Mouse (Mus musculus) neural tube, embryonic 11.5 days (tissue): ENCODE data around the gene Mtus2. TPM values are rescaled to one million over a fixed set of nuclear protein-coding genes. Genes with fewer than 3 reads are reported as not detected.

Experiments
- ATAC-seq: fragments of 200-750 bp; cut with Nextera tagmentation; 2 replicates; pipeline ENCODE4 v1.8.0; 2017; ENCODE audit warnings: moderate number of reproducible peaks, mild to moderate bottlenecking, moderate TSS enrichment, moderate library complexity; ENCODE audit not compliant: insufficient read depth, low FRiP score, low TSS enrichment
- DNase-seq: peaks from one replicate; pipeline ENCODE4 v3.0.0-alpha.2; 2015; ENCODE audit warnings: low spot score
- H3K27ac ChIP-seq: fragments of 300-500 bp; sonication (generic); 2 replicates; pipeline ENCODE4 v1.5.1; 2014; ENCODE audit warnings: low read depth, mild to moderate bottlenecking, low read length
- H3K27me3 ChIP-seq: fragments of 300-500 bp; sonication (generic); 2 replicates; pipeline ENCODE4 v1.6.1; 2014; ENCODE audit warnings: mild to moderate bottlenecking, low read length, mixed read lengths; ENCODE audit not compliant: control insufficient read depth, insufficient read depth
- H3K36me3 ChIP-seq: fragments of 300-500 bp; sonication (generic); 2 replicates; pipeline ENCODE4 v1.6.1; 2014; ENCODE audit warnings: mild to moderate bottlenecking, low read length, moderate library complexity, mixed read lengths; ENCODE audit not compliant: control insufficient read depth, insufficient read depth
- H3K4me1 ChIP-seq: fragments of 300-500 bp; sonication (generic); 2 replicates; pipeline ENCODE4 v1.6.1; 2014; ENCODE audit warnings: low read length, mixed read lengths; ENCODE audit not compliant: control insufficient read depth, insufficient read depth
- H3K4me2 ChIP-seq: fragments of 300-500 bp; sonication (generic); 2 replicates; pipeline ENCODE4 v1.6.1; 2014; ENCODE audit warnings: low read depth, mild to moderate bottlenecking, moderate library complexity
- H3K4me3 ChIP-seq: fragments of 300-500 bp; sonication (generic); 2 replicates; pipeline ENCODE4 v1.5.1; 2014; ENCODE audit warnings: low read depth, low read length
- H3K9ac ChIP-seq: fragments of 300-500 bp; sonication (generic); 2 replicates; pipeline ENCODE4 v1.6.1; 2014; ENCODE audit warnings: mild to moderate bottlenecking, low read length
- H3K9me3 ChIP-seq: fragments of 300-500 bp; sonication (generic); 2 replicates; pipeline ENCODE4 v1.6.1; 2016; ENCODE audit warnings: low read length; ENCODE audit not compliant: control insufficient read depth
- WGBS: fragments of 180-500 bp; shearing (Covaris S2); extraction: QIAGEN DNeasy Blood & Tissue Kit; methylation state at CpG from one replicate; pipeline ENCODE4 v1.1.7; 2014; 5-methylcytosine and 5-hydroxymethylcytosine counted together
- polyA plus RNA-seq: library from polyadenylated mRNA; unstranded; fragments of >200 nt; fragmentation: Nextera tagmentation; extraction: Ambion mirVana; gene quantifications from 2 replicates; pipeline ENCODE4 v1.2.1, GENCODE M21; 2014

Gene Mtus2
- polyA plus RNA-seq, 1 experiment from 2014 or later, result 27.5 TPM

GRCm38 (mm10) chr5:148264819-148265707 is 307.9 kb downstream of the Mtus2 start:
- H3K4me1 ChIP-seq, result no peaks in the 10 kb centered on the region
- no peaks in the 10 kb centered on the region for H3K36me3 ChIP-seq
- DNase-seq (peak; percentile 68), ATAC-seq (peak; percentile 58)
- peak overlapping the region; percentile 45 for H3K4me3 ChIP-seq
- no peaks in the 10 kb centered on the region for H3K9me3 ChIP-seq
- peak overlapping the region; percentile 49 for H3K9ac ChIP-seq
- H3K27ac ChIP-seq, result no peak overlapping the region
- peak overlapping the region; percentile 59 for H3K4me2 ChIP-seq
- 0 out of 2 replicates have a peak, but pooled peaks cover 2% of the 10 kb centered on the region for H3K27me3 ChIP-seq
- WGBS, result under 1% methylated on average over 32 of the region's 32 CpGs

GRCm38 (mm10) chr5:148266841-148267240 is 309.7 kb downstream of the Mtus2 start:
- Histone ChIP-seq H3K4me1 (no peaks in the 10 kb centered on the region), H3K27me3 (0 out of 2 replicates have a peak, but pooled peaks cover 2% of the 10 kb centered on the region), H3K36me3 (no peaks in the 10 kb centered on the region), H3K27ac (no peak overlapping the region), H3K9me3 (no peaks in the 10 kb centered on the region), H3K4me2 (no peak overlapping the region), H3K9ac (no peak overlapping the region), H3K4me3 (no peak overlapping the region)
- WGBS, result 74% methylated on average over 2 of the region's 2 CpGs
- DNase-seq (no peak), ATAC-seq (no peak)

- 68% methylated on average over 4 of the region's 4 CpGs for WGBS
- DNase-seq (no peak), ATAC-seq (no peak)
- H3K4me2 ChIP-seq, result no peak overlapping the region
- H3K4me1 ChIP-seq, result no peaks in the 10 kb centered on the region
- no peak overlapping the region for H3K9ac ChIP-seq
- H3K27me3 ChIP-seq, result 0 out of 2 replicates have a peak, but pooled peaks cover 2% of the 10 kb centered on the region
- H3K4me3 ChIP-seq, result no peak overlapping the region
- no peak overlapping the region for H3K27ac ChIP-seq
- H3K9me3 ChIP-seq, result no peaks in the 10 kb centered on the region
- no peaks in the 10 kb centered on the region for H3K36me3 ChIP-seq
These were observed 310.3 kb downstream of the Mtus2 start for GRCm38 (mm10) chr5:148267446-148267845.

GRCm38 (mm10) chr5:148272065-148272464 is 314.9 kb downstream of the Mtus2 start:
- no peak for ATAC-seq
- Histone ChIP-seq H3K4me1 (no peaks in the 10 kb centered on the region), H3K9ac (no peak overlapping the region), H3K4me2 (no peak overlapping the region), H3K27ac (no peak overlapping the region), H3K27me3 (no peaks in the 10 kb centered on the region), H3K9me3 (no peaks in the 10 kb centered on the region), H3K36me3 (no peaks in the 10 kb centered on the region), H3K4me3 (no peak overlapping the region)
- 89% methylated on average over 6 of the region's 6 CpGs for WGBS
- DNase-seq, result no peak

GRCm38 (mm10) chr5:148272771-148273170 is 315.7 kb downstream of the Mtus2 start:
- Histone ChIP-seq H3K27ac (no peak overlapping the region), H3K4me3 (no peak overlapping the region), H3K27me3 (no peaks in the 10 kb centered on the region), H3K4me2 (no peak overlapping the region), H3K4me1 (no peaks in the 10 kb centered on the region), H3K9ac (no peak overlapping the region), H3K36me3 (no peaks in the 10 kb centered on the region), H3K9me3 (no peaks in the 10 kb centered on the region)
- ATAC-seq (no peak), DNase-seq (no peak)
- WGBS, result 91% methylated on average over 6 of the region's 6 CpGs

GRCm38 (mm10) chr5:148278233-148278632 is 321.1 kb downstream of the Mtus2 start:
- H3K9me3 ChIP-seq, result no peaks in the 10 kb centered on the region
- H3K9ac ChIP-seq, result no peak overlapping the region
- WGBS, result 88% methylated on average over 8 of the region's 8 CpGs
- no peak for DNase-seq
- H3K27me3 ChIP-seq, result no peaks in the 10 kb centered on the region
- H3K27ac ChIP-seq, result no peak overlapping the region
- no peak overlapping the region for H3K4me2 ChIP-seq
- no peak overlapping the region for H3K4me3 ChIP-seq
- no peak for ATAC-seq
- no peaks in the 10 kb centered on the region for H3K4me1 ChIP-seq
- no peaks in the 10 kb centered on the region for H3K36me3 ChIP-seq

GRCm38 (mm10) chr5:148280321-148280720 is 323.2 kb downstream of the Mtus2 start:
- H3K4me3 ChIP-seq, result no peak overlapping the region
- ATAC-seq, result no peak

GRCm38 (mm10) chr5:148282093-148282492 is 325.0 kb downstream of the Mtus2 start:
- Histone ChIP-seq H3K36me3 (no peaks in the 10 kb centered on the region), H3K9ac (no peak overlapping the region), H3K4me3 (no peak overlapping the region), H3K4me1 (no peaks in the 10 kb centered on the region), H3K4me2 (no peak overlapping the region), H3K27me3 (no peaks in the 10 kb centered on the region), H3K27ac (no peak overlapping the region), H3K9me3 (no peaks in the 10 kb centered on the region)
- ATAC-seq (no peak), DNase-seq (no peak)
- WGBS, result 85% methylated on average over 6 of the region's 6 CpGs

More at GRCm38 (mm10) chr5:148280321-148280720, 323.2 kb downstream of the Mtus2 start:
- Histone ChIP-seq H3K9me3 (no peaks in the 10 kb centered on the region), H3K27me3 (no peaks in the 10 kb centered on the region), H3K4me2 (no peak overlapping the region), H3K36me3 (no peaks in the 10 kb centered on the region), H3K27ac (no peak overlapping the region), H3K9ac (no peak overlapping the region), H3K4me1 (no peaks in the 10 kb centered on the region)
- no peak for DNase-seq
- WGBS, result 86% methylated on average over 5 of the region's 5 CpGs

- Histone ChIP-seq H3K9me3 (no peaks in the 10 kb centered on the region), H3K4me1 (no peaks in the 10 kb centered on the region), H3K4me2 (no peak overlapping the region), H3K4me3 (no peak overlapping the region), H3K9ac (no peak overlapping the region), H3K27ac (no peak overlapping the region), H3K27me3 (no peaks in the 10 kb centered on the region), H3K36me3 (no peaks in the 10 kb centered on the region)
- DNase-seq (no peak), ATAC-seq (no peak)
- WGBS, result 94% methylated on average over 5 of the region's 5 CpGs
These were observed 325.5 kb downstream of the Mtus2 start for GRCm38 (mm10) chr5:148282631-148283030.
